Mouse (Mus musculus): ENCODE measurements around the gene Mgat5. TPM values are rescaled to one million over a fixed set of nuclear protein-coding genes. Genes with fewer than 3 reads are reported as not detected.

Gene Mgat5
- polyA plus RNA-seq, 1 experiment from 2014 or later: 13.8 TPM

- Histone ChIP-seq H3K4me1 (replicated peaks) (no peaks in the 10 kb centered on the region), H3K4me2 (replicated peaks) (no peak overlapping the region), H3K27ac (no peak overlapping the region), H3K4me3 (replicated peaks) (no peak overlapping the region), H3K9ac (replicated peaks) (no peak overlapping the region), H3K36me3 (no peaks in the 10 kb centered on the region), H3K9me3 (no peaks in the 10 kb centered on the region), H3K27me3 (no peaks in the 10 kb centered on the region)
- no peak for ATAC-seq
- 69% methylated on average over 9 of the region's 9 CpGs for WGBS
These were observed 148.6 kb downstream of the Mgat5 start for GRCm38 (mm10) chr1:127353408-127353807.

DNA sequence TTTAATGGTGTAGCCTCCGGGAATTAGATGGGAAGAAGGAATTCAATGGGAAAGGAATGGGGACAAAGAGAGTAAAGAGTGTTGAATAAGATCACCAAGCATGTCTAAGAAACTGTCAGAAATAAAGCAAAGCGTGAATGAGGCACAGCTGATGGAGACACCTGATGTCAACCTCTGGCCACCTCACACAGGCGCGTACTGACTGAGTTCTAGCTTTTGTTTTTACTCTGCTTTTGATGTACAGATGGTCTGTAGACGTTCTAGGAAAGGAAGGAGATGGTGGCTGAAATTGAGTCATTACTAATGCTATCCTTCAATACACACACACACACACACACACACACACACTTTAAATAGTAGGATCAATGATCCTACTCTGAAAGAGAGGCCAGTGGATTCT, 149.3 kb downstream of the Mgat5 start:
- H3K36me3 ChIP-seq: no peaks in the 10 kb centered on the region
- H3K4me3 ChIP-seq (replicated peaks): no peak overlapping the region
- H3K4me1 ChIP-seq (replicated peaks): no peaks in the 10 kb centered on the region
- H3K9ac ChIP-seq (replicated peaks): no peak overlapping the region
- H3K4me2 ChIP-seq (replicated peaks): no peak overlapping the region
- 77% methylated on average over 5 of the region's 5 CpGs for WGBS
- no peaks in the 10 kb centered on the region for H3K9me3 ChIP-seq
- no peak overlapping the region for H3K27ac ChIP-seq
- H3K27me3 ChIP-seq: no peaks in the 10 kb centered on the region
- no peak for ATAC-seq

- no peak for ATAC-seq
- no peak overlapping the region for H3K4me3 ChIP-seq (replicated peaks)
- H3K4me2 ChIP-seq (replicated peaks): no peak overlapping the region
- no peak overlapping the region for H3K27ac ChIP-seq
- H3K9ac ChIP-seq (replicated peaks): no peak overlapping the region
- no peaks in the 10 kb centered on the region for H3K4me1 ChIP-seq (replicated peaks)
- 86% methylated on average over 3 of the region's 3 CpGs for WGBS
- no peaks in the 10 kb centered on the region for H3K36me3 ChIP-seq
- H3K9me3 ChIP-seq: no peaks in the 10 kb centered on the region
- H3K27me3 ChIP-seq: no peaks in the 10 kb centered on the region
These were observed 150.2 kb downstream of the Mgat5 start for GRCm38 (mm10) chr1:127355034-127355433.

GRCm38 (mm10) chr1:127363638-127364037, 158.8 kb downstream of the Mgat5 start:
- no peak overlapping the region for H3K27ac ChIP-seq
- H3K4me1 ChIP-seq (replicated peaks): no peaks in the 10 kb centered on the region
- H3K36me3 ChIP-seq: peaks cover 22% of the 10 kb centered on the region
- H3K9me3 ChIP-seq: no peaks in the 10 kb centered on the region
- H3K27me3 ChIP-seq: no peaks in the 10 kb centered on the region
- no peak for ATAC-seq
- H3K4me2 ChIP-seq (replicated peaks): no peak overlapping the region
- WGBS: 94% methylated on average over 7 of the region's 7 CpGs
- H3K4me3 ChIP-seq (replicated peaks): no peak overlapping the region
- no peak overlapping the region for H3K9ac ChIP-seq (replicated peaks)

GRCm38 (mm10) chr1:127365706-127366105, 160.9 kb downstream of the Mgat5 start:
- Histone ChIP-seq H3K9me3 (no peaks in the 10 kb centered on the region), H3K9ac (replicated peaks) (no peak overlapping the region), H3K36me3 (peaks cover 37% of the 10 kb centered on the region), H3K4me3 (replicated peaks) (no peak overlapping the region), H3K27me3 (no peaks in the 10 kb centered on the region), H3K4me2 (replicated peaks) (no peak overlapping the region), H3K27ac (no peak overlapping the region), H3K4me1 (replicated peaks) (no peaks in the 10 kb centered on the region)
- no peak for ATAC-seq
- 93% methylated on average over 5 of the region's 5 CpGs for WGBS

- 66% methylated on average over 10 of the region's 10 CpGs for WGBS
- Histone ChIP-seq H3K36me3 (peaks cover 37% of the 10 kb centered on the region), H3K4me2 (replicated peaks) (no peak overlapping the region), H3K27me3 (no peaks in the 10 kb centered on the region), H3K4me1 (replicated peaks) (no peaks in the 10 kb centered on the region), H3K9ac (replicated peaks) (no peak overlapping the region), H3K9me3 (no peaks in the 10 kb centered on the region), H3K4me3 (replicated peaks) (no peak overlapping the region), H3K27ac (no peak overlapping the region)
- no peak for ATAC-seq
These were observed 161.3 kb downstream of the Mgat5 start for GRCm38 (mm10) chr1:127366111-127366510.

DNA sequence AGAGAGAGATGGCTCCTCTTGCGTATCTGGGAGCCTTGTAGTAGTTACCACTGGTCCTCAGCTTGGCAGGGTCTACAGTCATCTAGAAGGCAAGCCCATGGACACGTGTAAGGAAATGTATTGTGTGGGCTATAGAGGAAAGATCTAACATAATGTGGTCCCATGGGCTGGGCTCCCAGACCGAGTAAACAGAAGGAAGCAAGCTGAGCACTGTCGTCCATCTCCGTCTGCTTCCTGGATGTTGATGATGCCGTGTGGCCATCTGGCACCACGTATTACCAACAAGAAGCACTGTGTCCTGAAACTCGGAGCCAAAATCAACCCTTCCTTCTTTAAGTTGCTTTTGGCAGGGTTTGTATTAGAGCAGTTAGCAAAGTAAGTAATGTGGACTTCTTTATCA, 163.7 kb downstream of the Mgat5 start:
- 93% methylated on average over 8 of the region's 8 CpGs for WGBS
- peaks cover 6% of the 10 kb centered on the region for H3K4me1 ChIP-seq (replicated peaks)
- no peak overlapping the region for H3K4me3 ChIP-seq (replicated peaks)
- ATAC-seq: no peak
- H3K4me2 ChIP-seq (replicated peaks): no peak overlapping the region
- H3K27ac ChIP-seq: no peak overlapping the region
- peaks cover 39% of the 10 kb centered on the region for H3K36me3 ChIP-seq
- no peaks in the 10 kb centered on the region for H3K9me3 ChIP-seq
- no peaks in the 10 kb centered on the region for H3K27me3 ChIP-seq
- no peak overlapping the region for H3K9ac ChIP-seq (replicated peaks)

DNA sequence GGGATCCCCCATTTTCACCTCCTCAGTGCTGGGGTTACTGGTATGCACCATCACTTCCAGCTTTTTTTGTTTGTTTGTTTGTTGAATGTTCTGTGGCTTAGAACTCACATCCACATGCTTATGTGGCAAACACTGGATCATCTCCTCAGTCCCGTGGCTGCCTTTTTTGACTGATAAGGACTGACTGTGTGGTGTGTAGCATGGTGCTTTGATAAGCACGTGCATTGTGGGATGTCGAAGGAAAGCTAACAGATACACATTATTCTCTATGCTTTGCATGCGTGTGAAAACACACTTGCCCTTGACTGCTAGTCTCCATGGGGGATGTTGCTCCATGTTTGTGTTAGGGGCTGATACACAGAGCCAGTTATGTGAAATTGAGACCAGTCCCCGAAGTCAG, 164.7 kb downstream of the Mgat5 start:
- peaks cover 16% of the 10 kb centered on the region for H3K4me1 ChIP-seq (replicated peaks)
- H3K27me3 ChIP-seq: no peaks in the 10 kb centered on the region
- no peak for ATAC-seq
- no peaks in the 10 kb centered on the region for H3K9me3 ChIP-seq
- H3K4me2 ChIP-seq (replicated peaks): no peak overlapping the region
- H3K36me3 ChIP-seq: peaks cover 39% of the 10 kb centered on the region
- H3K9ac ChIP-seq (replicated peaks): no peak overlapping the region
- 97% methylated on average over 5 of the region's 5 CpGs for WGBS
- no peak overlapping the region for H3K27ac ChIP-seq
- H3K4me3 ChIP-seq (replicated peaks): no peak overlapping the region

DNA sequence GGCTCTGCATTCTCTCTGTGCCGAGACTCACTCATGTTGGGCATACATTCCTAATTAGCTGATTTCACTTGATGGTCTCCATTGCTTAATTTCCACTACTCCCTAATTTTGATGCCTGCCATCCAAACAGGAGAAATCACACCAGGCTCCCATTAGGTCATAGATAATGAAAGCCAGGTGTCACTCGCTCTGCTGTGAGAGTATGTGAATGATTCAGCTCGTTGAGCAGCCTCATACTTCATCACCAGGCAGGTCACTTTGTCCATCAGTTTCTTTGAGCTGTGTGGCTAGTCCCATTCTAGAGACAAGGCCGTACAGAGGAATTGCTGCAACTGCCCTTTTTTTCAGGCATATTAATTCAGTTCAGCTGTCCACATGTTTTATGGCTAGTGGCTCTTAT, 167.3 kb downstream of the Mgat5 start:
- Histone ChIP-seq H3K27me3 (no peaks in the 10 kb centered on the region), H3K27ac (no peak overlapping the region), H3K4me1 (replicated peaks) (peaks cover 21% of the 10 kb centered on the region), H3K36me3 (peaks cover 26% of the 10 kb centered on the region), H3K4me3 (replicated peaks) (no peak overlapping the region), H3K9ac (replicated peaks) (no peak overlapping the region), H3K9me3 (no peaks in the 10 kb centered on the region), H3K4me2 (replicated peaks) (no peak overlapping the region)
- no peak for ATAC-seq
- WGBS: 80% methylated on average over 4 of the region's 4 CpGs

DNA sequence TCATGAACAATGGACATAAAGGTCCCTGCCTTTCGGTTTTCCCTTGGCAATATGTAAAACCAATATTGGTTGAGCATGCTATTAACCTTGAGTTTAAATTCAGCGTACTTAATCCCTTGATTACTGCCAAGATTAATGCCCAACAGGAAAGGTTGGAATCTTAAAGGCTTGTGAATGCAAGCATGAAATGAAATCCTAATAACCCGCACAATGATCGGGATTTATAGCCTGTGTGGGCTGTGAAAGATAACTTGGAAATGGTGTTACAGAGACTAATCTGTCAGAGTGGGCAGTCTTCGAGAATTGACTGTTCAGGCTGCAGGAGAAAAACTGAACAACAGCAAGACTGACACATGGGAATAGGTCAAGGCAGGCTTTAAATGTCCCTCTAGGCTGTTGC, 168.7 kb downstream of the Mgat5 start:
- no peaks in the 10 kb centered on the region for H3K9me3 ChIP-seq
- WGBS: 26% methylated on average over 5 of the region's 5 CpGs

DNA sequence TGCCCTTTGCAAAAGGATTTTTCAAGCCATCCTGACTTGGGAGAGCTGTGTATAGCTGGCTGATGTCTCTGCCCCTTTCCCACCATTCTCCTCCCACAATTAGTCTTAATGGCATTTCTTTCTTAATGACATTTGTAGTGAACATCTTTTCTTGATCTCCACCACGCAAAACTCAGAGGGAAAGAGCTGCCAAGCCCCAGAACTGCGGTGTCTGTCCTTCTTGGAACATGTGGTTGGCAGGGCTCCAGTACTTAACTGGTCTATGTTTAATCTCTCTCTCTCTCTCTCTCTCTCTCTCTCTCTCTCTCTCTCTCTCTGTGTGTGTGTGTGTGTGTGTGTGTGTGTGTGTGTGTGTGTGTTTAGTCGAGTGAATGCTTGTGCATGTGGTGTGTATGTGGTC, 169.3 kb downstream of the Mgat5 start:
- no peak for ATAC-seq
- H3K9me3 ChIP-seq: no peaks in the 10 kb centered on the region
- H3K4me3 ChIP-seq (replicated peaks): no peak overlapping the region
- H3K4me2 ChIP-seq (replicated peaks): no peak overlapping the region
- 86% methylated on average over 3 of the region's 3 CpGs for WGBS
- H3K27ac ChIP-seq: peak overlapping the region; percentile 59
- no peaks in the 10 kb centered on the region for H3K27me3 ChIP-seq
- peaks cover 24% of the 10 kb centered on the region for H3K4me1 ChIP-seq (replicated peaks)
- peaks cover 17% of the 10 kb centered on the region for H3K36me3 ChIP-seq
- H3K9ac ChIP-seq (replicated peaks): no peak overlapping the region

More for the DNA sequence above, 168.7 kb downstream of the Mgat5 start:
- H3K27me3 ChIP-seq: no peaks in the 10 kb centered on the region
- peak overlapping the region; percentile 59 for H3K27ac ChIP-seq
- no peak overlapping the region for H3K4me2 ChIP-seq (replicated peaks)
- H3K4me3 ChIP-seq (replicated peaks): no peak overlapping the region
- peaks cover 17% of the 10 kb centered on the region for H3K36me3 ChIP-seq
- no peak for ATAC-seq
- no peak overlapping the region for H3K9ac ChIP-seq (replicated peaks)
- H3K4me1 ChIP-seq (replicated peaks): peaks cover 21% of the 10 kb centered on the region

DNA sequence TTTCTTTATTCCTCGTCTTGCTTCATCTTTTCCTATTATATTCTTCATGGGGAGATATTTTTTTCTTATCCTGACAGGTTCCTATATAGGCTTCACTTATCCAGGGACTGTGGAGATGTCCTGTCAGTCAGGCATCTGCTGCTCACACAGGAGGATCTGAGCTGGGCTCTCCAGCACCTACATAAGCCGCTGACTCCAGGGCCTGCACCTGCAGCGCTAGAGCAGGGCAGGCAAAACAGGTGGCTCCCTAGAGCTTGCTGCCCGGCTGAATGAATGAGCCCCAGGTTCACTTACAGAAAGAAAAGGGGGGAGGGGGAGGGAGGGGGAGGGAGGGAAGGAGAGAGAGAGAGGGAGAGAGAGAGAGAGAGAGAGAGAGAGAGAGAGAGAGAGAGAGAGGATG, 175.3 kb downstream of the Mgat5 start:
- Histone ChIP-seq H3K9me3 (no peaks in the 10 kb centered on the region), H3K27me3 (no peaks in the 10 kb centered on the region), H3K4me3 (replicated peaks) (no peak overlapping the region), H3K36me3 (peaks cover 6% of the 10 kb centered on the region; the same call in 1 of the 2 replicates), H3K27ac (peak overlapping the region; percentile 22; the same call in 1 of the 2 replicates), H3K4me2 (replicated peaks) (no peak overlapping the region), H3K9ac (replicated peaks) (no peak overlapping the region), H3K4me1 (replicated peaks) (peaks cover 29% of the 10 kb centered on the region)
- 29% methylated on average over 4 of the region's 4 CpGs for WGBS
- ATAC-seq: no peak

DNA sequence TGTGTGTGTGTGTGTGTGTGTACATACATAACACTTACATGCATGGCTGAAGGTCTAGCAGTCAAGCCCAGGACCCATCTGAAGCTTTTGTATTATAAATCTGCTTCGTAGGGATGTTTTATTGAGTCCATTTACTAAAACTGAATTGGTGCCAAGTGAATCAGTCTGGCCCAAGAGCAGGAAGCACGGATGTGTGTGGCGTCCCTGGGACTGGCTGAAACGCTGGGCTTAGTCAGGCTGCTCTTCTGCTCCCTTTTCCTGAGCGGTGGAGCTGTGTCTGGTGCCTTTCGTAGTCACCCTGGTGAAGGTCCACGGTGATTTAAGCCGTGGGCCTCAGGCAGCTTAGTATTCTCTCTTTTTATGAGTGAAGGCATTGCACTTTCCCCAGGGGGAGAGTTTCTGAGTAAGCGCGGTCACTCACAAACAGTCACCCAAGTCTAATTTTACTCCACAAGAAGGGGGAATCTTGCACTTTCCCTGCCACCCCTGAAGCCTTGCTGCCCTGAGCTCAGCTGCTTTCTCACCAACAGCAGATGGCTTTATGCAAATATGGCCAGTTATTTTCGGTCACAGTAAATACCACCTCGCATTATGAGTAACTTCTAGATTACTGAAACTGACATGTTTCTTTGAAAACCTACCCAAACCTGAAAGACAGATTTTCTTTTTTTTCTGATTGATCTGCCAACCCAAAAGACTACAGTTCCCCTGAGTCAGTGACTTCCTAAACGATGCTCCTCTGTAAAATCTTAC, 176.1 kb downstream of the Mgat5 start:
- Histone ChIP-seq H3K4me2 (replicated peaks) (no peak overlapping the region), H3K27ac (0 out of 2 replicates have a peak overlapping the region, but pooled peaks have one; percentile 39), H3K9ac (replicated peaks) (peak overlapping the region; percentile 29; the same call in 1 of the 2 replicates), H3K27me3 (no peaks in the 10 kb centered on the region), H3K4me3 (replicated peaks) (no peak overlapping the region), H3K4me1 (replicated peaks) (peaks cover 29% of the 10 kb centered on the region), H3K36me3 (peaks cover 8% of the 10 kb centered on the region; the same call in 1 of the 2 replicates), H3K9me3 (no peaks in the 10 kb centered on the region)
- WGBS: 60% methylated on average over 13 of the region's 13 CpGs
- 0 out of 2 replicates have a peak, but pooled peaks have one; percentile 30 for ATAC-seq

All from midbrain, embryonic 13.5 days (tissue).